Mouse (Mus musculus) kidney, postnatal 14 days (tissue): ENCODE results near the gene Mrps2.
"Not testable (repeated sequence)": the region's sequence is repeated elsewhere in the genome, so short reads cannot be mapped to it uniquely, and the experiment has no call there.

ENCODE experiments used
- DNase-seq: peaks from one replicate; pipeline ENCODE4 v3.0.0; 2022; ENCODE audit warnings: mixed read lengths

Mrps2 gene

DNA sequence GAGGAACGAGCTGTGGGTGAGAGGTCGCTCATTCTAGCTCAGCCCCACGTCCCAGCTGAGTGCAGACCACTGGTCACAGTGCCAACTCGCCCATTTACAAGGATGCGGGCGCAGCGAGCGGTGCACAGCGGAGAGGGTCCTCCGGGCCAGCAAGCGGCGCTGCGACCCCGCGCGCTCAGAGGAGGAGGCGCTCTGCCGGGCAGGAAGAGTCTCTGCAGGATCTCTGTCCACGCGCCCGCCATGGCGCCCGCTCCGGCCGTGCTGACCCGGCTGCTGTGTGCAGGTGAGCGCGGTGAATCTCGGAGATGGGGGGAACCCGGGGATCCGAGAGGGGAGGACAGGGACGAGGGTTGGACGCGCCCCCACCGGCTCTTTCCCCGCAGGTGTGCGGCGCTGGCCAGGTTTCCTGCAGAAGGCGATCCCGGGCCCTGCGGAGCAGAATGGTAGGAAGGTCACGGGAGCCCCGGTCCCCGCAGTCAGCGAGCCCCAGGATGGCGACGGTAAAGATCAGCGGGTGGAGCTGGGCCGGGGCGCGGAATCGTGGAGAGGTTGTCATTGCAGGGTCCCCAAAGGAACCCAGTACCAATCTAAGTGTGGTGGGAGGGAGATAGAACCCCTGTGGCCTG is at the start of gene Mrps2:
Gene Mrps2 (plus strand): TSS at position 207 of the 626 bp plus-strand sequence.
- DNase-seq = peak; percentile 91

DNA sequence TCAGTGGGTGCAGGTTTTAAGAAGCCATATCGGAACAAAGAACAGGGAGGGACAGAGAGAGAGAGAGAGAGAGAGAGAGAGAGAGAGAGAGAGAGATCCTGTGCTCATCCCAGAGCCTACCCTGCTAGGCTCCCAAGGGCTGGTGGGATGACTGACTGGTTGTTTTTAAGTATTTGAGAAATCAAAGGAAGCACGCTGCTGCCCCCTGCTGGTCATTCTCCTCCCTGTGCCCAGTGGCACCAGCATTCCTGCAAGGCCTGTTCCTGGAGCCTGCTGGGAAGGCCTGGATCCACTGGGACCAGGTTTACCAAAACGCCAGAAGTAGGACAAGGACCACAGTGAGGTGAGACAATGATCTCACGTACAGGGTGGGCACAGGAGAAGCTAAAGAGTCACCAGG is 48.0 kb upstream of the Mrps2 start:
- peak; percentile 90 for DNase-seq

DNA sequence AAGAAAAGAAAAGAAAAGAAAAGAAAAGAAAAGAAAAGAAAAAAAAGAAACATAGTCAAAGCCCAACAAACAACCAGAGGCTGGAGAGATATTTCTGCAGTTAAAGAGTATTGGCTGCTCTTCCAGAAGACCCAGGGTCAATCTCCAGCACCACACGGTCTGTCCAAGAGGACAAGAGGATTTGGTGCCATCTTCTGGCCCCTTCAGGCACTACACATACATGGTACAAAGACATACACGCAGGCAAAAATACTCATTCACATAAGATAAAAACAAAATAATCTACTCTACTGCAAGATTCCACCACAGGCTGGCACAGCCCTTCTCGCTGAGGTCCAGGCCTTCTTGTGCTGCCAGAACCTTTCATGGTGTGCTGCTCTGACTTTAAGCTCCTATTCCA is 44.7 kb upstream of the Mrps2 start:
- peak; percentile 62 for DNase-seq

DNA sequence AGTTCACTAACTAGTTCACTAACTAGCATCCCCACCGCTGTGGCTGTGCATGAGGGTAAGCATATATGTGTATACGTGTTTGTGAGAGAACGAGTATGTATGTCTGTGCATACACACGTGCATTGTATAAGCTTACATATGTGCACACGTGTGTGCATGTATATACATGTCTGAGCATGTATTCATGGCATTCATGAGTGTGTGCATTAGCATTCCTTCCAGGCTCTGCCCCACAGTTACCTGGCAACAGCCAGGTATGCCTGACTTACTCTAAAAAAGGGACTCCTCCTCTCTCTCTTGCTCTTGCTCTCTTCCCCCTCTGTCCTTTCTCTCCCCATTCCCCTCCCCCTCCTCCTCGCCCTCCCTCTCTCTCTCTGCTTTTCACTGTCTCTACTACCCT is 40.6 kb upstream of the Mrps2 start:
- DNase-seq = no peak

DNA sequence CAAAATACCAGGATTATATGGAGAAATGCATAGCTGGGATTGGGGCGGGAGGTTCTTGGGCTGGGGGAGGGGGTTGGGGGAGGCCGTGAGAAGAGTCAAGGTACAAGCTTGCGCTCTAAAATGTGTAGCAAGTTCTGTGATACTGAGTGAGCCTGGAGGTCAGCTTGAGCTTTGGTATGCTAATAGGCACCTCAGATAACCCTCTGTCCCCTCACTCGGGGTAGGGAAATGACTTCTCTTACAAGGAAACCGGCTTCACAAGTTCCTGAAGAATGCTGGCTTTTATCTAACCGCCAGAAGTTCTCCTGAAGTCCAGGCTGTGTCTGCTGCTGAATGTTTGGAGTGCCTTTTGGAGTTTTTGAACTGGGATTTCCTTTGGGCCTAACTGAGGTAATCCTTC is 37.0 kb upstream of the Mrps2 start:
- no peak for DNase-seq

DNA sequence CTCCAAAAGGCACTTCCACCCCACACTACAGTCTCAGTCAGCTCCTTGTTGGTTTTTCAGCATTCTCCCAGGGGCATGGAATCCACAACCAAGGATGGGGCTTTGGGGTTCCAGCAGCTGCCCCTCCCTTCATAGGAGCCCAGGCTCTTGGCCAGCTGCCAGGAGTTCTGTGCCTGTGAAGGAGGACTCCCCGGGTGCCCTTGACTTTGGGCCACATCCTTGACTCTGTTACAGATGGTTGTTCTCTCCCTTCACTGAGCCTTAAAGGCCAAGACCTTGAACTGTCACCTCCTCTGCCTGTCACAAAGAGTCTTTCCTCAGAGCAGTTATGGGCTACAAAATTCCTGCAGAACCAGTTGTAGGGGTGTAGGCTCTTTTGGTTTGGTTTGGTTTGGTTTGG is 35.1 kb upstream of the Mrps2 start:
- peak; percentile 40 for DNase-seq

DNA sequence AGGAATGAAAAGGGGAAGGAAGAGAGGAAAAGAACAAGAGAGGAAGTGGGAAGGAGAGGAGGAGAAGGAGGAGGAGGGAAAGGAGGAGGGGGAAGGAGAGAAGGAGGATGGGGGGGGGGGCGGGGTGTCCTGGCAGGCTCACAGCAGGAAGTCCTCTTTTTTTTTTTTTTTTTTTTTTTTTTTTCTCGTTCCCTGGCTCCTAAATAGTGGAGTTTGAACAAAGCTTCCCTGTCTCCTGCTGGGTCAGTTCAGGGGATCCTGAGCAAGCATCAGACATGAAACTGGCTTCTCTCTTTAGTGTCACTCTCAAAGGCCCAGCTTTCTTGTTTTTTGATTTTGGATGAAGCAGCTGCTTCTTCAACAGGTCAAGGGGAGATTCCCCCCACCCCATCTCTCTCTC is 34.4 kb upstream of the Mrps2 start:
- DNase-seq = no peak

DNA sequence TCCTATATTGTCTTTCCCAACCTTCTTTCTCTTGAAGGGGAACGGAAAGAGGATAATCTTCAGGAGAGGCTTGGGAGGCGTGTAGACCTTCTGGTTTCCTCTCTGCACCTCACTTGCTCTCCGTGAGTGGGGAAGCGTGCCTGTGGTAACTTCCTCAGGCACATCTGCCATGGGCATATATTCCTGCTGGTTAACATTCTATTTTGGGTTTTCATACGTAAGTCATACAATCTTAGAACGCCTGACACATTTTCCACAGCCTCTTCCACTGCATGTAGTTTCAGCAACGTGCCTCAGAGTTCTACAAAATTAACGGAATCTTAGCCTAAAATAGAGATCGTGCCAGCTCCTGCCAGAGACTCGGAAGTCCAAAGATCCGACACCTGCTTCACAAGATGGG is 32.5 kb upstream of the Mrps2 start:
- DNase-seq = no peak

DNA sequence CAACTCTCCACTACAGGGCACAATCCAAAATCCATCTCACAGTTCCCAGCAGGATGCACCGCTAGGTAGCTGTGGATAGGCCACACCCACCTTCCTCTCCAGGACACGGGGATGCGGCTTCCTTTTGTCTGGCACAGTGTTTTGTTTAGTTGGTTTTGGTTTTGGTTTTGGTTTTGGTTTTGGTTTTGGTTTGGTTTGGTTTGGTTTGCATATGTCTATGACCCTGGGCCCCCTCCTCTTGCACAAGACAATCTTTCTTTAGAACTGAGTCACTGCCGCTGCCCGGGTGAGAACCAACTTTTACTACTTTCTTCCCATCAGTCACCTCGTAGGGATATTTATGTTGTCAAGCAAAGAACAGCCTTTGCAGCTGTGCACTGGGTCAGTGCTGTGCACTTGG is 27.0 kb upstream of the Mrps2 start:
- no peak for DNase-seq

DNA sequence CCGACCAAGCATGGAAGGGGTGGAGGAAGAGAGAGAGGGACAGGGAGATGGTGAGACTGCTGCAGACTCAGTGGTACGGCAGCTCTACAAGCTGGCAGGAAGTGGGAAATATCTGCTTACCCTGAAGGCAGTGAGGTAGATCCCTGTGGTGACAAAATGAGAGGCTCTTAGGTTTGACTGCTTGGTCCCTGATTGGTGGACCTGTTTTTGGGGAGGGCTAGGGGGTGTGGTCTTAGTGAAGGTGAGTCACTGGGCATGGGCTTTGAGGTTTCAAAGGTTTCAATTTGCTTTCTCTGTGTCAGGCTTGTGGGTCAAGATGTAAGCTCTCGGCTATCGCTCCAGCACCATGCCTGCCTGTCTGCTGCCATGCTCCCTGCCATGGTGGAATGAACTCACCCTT is 22.8 kb upstream of the Mrps2 start:
- DNase-seq = no peak

DNA sequence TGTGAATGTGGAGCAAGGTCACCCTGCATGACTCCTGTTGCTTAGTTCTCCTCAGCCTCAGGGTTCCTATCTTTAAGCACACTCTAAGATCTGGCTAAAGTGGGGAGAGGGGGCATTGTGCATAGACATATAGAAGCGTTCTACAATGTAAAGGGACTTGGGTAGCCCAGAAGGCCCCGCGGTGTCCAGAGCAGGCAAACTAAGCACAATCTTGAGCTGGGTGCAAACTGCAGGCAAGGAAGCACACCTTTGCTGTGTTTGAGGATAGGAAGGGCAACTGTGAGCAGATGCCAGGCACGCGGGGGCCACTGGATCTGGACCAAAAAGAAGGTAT is 21.7 kb upstream of the Mrps2 start:
- no peak for DNase-seq

DNA sequence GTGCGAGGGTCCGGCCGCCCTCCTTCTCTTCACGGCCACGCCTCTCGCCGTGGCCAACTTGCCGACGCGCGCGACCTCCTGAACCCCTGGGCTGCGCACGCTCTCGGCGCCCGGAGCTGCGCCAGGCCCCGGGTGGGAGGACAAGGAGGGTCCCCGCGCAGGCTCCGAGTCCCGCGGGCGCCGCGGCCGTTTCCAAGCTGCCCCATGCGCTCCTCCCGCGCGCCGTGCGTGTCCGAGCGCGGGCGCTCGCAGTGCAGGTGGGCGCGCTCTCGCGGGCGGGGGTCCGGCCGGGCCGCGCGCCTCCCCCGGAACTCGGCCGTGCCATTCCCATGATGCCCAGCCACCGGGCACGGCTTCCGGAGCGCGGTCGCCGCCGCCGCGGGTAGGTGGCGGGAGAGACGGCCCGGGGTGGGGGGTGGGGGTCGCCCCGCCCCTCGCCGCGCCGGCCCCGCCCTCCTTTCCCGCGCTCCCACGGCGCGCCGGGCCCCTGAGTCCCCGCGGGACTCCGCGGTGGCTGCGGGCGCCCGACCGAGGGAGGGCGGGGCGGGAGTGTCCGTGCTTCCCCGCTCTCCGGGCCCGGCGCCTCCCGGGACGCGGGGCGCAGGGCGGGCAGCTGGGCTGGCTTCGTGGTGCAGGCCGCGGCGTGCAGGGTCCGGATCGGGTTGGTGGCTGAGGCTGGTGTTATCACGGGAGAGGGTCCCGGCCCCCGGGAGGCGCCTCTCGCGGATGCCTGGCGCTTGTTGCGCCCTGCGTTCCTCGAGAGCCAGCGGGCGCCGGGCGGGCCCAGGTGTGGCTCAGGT is 21.2 kb upstream of the Mrps2 start, which contains the start of gene Ppp1r26:
Gene Ppp1r26 (plus strand): TSS at position 286 of the 800 bp plus-strand sequence.
- DNase-seq = peak; percentile 75

DNA sequence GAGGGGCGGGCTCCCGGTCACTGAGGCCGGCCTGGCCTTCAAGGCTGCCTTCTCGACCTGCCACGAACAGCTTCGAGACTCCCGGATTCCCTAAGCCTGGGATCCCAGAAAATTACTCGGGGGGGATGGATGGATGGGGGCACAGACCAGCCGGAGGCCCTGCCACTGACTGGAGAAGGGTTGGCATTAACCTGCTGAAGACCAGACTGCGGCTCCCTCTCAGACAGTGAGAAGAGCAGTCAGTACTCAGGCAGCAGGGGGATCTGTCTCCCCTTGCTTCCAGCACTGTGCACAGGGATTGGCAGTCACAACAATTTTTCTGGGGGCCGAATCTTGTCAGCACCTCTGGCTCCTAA is 20.6 kb upstream of the Mrps2 start:
- no peak for DNase-seq

DNA sequence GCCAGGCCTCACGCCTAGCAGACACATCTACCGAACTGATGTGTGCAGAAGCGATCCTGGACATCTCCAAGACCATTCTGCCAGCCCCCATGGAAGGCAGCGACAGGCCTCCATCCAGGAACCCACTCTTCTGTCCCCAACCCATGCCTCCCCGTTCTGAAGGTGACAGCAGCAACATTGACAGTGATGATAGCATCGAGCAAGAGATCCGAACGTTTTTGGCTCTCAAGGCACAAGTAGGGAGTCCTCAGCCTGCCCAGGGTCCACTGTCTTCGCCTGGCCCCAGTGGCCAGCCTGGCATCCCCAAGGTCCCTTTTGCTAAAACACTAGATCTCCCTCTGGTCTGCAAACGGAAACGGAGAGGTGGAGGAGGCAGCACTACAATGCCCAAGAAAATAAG is 16.2 kb upstream of the Mrps2 start:
- DNase-seq = no peak

DNA sequence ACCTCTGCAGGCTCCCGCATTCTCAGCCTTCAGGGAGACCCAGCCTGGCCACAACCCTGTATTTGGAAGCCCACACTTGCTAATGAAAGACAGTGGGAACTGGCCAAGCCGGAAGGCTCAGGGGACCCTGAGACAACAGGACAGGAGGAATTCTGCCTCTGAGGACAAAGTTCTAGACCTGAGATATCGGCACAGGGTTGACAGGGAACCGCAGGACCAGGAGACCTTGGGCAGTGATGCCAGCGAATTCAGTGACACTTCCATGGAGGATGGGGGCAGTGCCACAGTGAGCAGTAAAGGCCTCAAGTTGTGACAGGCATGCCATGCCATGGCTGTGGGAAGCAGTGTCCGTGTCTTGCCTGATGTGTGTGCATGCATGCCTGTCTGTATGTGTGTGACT is 14.3 kb upstream of the Mrps2 start:
- DNase-seq = no peak

DNA sequence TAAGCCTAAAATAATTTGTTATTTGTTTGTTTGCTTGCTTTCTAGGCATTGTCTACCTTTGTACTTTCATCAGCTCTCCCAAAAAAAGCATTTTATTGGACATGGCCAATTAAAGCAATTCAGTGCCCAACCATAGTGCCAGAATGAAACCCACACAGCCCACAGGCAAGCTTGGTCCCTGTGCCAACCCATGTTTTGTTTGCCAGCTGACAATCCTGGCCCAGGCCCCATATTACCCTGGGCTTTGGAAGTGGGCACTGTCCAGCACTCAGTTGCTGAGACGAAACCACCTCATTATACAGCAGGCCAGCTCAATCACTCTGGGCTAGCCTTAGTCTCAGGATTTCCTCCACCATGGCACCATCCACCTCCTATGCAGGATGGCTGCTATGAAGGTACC is 11.2 kb upstream of the Mrps2 start:
- DNase-seq = no peak

DNA sequence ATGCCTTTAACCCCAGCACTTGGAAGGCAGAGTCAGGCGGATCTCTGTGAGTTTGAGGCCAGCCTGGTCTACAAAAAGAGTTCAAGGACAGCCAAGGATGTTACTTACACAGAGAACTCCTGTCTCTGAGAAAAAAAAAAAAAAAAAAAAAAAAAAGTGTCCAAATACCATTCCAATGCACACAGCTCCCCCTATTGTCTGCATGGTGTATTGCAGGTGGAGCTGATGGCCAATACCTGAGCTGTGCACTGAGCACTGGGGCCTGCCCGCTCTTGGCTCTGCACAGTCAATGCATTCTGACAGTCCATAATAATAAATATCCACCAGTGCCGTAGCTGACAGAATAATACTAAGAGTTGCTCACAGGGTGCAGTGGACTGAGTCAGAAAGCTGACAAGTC is 3.9 kb upstream of the Mrps2 start:
- peak; percentile 52 for DNase-seq

DNA sequence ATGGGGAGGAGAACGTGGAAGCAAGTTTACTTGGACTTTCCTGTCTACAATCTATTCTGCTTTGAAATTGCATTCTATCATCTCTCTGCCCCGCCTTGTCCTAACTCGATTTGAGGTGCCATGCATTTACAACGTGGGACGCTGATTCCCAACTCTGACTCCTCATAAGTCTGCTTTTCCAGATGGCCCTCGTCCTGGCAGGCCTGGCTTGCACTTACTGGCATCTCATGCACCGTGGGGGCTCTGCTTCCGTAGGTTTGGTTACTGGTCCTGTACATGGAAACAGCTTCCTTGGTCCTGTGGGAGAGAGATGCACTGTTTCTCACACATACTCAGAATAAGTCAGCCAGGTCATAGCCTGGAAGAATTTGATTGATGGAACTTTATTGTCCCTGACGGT is 2.9 kb upstream of the Mrps2 start:
- DNase-seq = no peak

DNA sequence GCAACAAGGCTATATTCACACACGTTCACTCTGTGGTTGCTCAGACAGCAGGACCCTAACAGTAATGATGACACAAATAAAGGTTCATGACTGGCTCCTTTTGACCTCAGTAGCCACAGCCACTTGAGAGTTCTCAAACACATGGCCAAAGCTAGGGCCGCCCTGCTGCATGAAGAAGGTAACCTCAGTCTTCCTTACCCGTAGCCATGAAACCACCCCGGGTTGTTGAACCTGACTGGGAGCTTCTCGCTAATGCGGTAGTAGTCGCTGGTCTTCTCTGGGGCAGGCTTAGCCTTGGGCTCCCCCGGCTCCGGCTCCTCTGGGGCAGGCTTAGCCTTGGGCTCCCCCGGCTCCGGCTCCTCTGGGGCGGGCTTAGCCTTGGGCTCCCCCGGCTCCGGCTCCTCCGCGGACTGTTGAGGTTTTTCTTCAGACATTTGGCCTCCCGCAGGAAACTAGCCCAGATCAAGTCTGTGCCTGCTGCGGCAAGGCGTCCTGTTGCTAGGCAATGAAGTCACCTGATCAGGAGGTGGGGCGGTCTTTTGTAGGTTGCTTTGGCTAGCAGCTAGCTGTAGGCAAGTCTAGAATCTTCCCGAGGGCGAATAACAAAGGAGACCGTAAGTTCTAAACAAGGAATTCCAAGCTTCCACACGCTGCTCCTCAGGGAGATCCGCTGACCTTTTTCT is 1.9 kb upstream of the Mrps2 start, which contains the start of gene 1700007K13Rik:
Gene 1700007K13Rik (minus strand): TSS at position 497 of the 683 bp plus-strand sequence.
- DNase-seq = peak; percentile 87

DNA sequence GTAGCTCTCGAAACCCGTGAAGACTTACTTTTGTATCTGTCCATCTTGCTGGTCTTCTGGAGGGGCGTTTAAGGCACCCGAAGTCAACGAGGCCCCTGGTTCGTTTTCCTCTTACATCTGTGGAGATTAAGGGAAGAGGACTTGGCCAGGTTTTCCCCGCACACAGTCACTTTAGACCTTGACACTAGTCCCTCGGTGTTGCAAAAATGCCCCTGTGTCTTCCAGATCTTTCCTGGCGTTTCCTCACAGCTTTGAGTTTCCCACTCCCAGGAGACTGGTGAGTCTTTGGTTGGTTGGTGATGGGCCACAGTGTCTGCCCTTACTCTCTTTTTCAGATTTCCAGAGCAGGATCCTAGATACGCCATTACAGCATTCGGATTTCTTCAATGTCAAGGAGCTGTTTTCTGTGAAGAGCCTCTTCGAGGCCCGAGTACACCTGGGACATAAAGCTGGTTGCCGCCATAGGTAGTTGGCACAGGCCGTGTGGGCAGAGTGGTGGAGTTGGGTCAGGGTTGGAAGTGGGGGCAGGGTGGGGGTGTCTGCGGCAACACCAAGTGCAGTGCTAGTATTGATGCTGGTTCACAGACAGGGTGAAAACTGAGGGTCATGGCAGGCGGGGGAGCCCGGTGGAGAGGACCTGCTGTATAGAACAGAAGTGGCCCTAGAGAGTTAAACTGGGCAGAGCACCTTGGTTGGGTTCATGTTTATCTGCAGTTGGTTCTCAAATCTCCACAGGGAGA is 790 bp downstream of the Mrps2 start:
- no peak for DNase-seq

DNA sequence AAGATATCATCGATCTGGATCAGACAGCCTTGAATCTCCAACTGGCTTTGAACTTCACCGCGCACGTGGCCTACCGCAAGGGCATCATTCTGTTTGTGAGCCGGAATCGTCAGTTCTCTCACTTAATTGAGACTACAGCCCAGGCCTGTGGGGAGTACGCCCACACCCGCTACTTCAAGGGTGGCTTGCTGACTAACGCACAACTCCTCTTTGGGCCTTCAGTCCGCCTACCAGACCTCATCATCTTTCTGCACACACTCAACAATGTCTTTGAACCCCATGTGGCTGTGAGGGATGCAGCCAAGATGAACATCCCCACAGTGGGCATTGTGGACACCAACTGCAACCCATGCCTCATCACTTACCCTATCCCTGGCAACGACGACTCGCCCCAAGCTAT is 1.6 kb downstream of the Mrps2 start:
- no peak for DNase-seq

DNA sequence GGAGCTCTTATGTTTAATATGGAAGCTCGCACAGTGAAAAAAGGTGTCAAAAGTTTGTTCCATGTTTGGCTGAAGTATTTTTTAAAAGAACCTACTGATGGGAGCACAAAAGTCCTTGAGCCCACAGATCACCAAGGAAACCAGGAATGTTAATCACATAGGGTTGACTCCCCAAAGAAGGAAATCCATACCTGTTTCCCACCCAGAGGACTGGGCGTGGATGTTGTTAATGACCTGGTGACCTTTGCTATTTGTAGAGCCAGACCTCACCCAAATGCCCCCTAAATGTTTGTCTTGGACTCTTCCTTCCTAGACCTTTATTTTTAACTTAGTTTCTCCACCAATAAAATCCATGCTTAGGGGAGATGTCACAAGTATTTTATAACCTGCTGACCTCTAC is 2.7 kb downstream of the Mrps2 start:
- DNase-seq = no peak

DNA sequence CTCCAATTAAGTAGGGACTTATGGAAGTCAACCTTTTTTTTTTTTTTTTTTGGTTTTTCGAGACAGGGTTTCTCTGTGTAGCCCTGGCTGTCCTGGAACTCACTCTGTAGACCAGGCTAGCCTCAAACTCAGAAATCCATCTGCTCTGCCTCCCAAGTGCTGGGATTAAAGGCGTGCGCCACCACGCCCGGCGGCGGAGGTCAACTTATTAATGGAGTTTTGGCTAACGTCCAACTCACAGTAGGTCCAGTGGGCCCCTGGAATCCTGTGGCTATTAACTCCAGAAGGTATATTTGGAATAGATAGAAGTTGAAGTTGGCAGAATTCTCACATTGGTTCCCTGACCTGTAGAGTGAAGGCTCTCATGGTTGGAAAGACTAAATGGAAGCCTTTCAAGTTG is 4.1 kb downstream of the Mrps2 start:
- DNase-seq = not testable (repeated sequence)
